ENCODE assay signal across 9 mouse cellular contexts in genomic region chr5:64648492-64648891, GRCm38 (mm10).
A peak's percentile ranks its signal among the peaks of the same experiment; 100 is the strongest.
DNase-seq lines count a peak whose midpoint lies in the region; ATAC-seq and TF ChIP-seq lines count a peak whose summit lies in the region.
"Had no signal": no experiment of that assay in that cellular context is flagged by ENCODE, and none has a peak within 500 bp of the region (broad histone marks: within the 10 kb centered on the region; RNA-seq: fewer than 3 reads in every experiment).

No protein-coding gene starts in this region.

- no peak for TF ChIP-seq EP300 in lung, postnatal 0 days (IDR thresholded peaks at IDR 0.05)
- no peak for TF ChIP-seq EP300 in stomach, postnatal 0 days (optimal IDR thresholded peaks at IDR 0.05)

- no peaks in the 10 kb centered on the region for H3K9me3 ChIP-seq in lung, postnatal 0 days (ENCODE audit: low read length)
- no peaks in the 10 kb centered on the region for H3K9me3 ChIP-seq in stomach, postnatal 0 days (ENCODE audit: control insufficient read depth, low read length)

- no peak overlapping the region for H3K4me3 ChIP-seq in kidney, adult 2 months (ENCODE audit: insufficient read depth, low read depth, low read length)
- no peak overlapping the region for H3K4me3 ChIP-seq in lung, postnatal 0 days (ENCODE audit: low read depth, low read length)
- H3K4me3 ChIP-seq in stomach, postnatal 0 days (ENCODE audit: low read depth, low read length): no peak overlapping the region

- no peak overlapping the region for H3K27ac ChIP-seq in kidney, adult 2 months (ENCODE audit: insufficient read depth, low read depth, low read length)
- no peak overlapping the region for H3K27ac ChIP-seq in lung, postnatal 0 days (ENCODE audit: low read length)
- peak overlapping the region; percentile 13 for H3K27ac ChIP-seq in stomach, postnatal 0 days (replicated peaks)

- 35% methylated on average over 8 of the region's 8 CpGs for WGBS in kidney, adult 2 months
- 7% methylated on average over 8 of the region's 8 CpGs for WGBS in lung, postnatal 0 days
- WGBS in stomach, postnatal 0 days: 19% methylated on average over 8 of the region's 8 CpGs

- 0 out of 2 replicates have a peak overlapping the region, but pooled peaks have one; percentile 11 for H3K4me2 ChIP-seq in lung, postnatal 0 days (replicated peaks; ENCODE audit: low read depth, low read length)
- H3K4me2 ChIP-seq in stomach, postnatal 0 days (replicated peaks; ENCODE audit: low read depth): no peak overlapping the region

- intact Hi-C loops in left cerebral cortex, postnatal 4 days (cut with DNase I): loop anchor here (5.0 kb wide), 1 partner anchor 154 kb away; the partner anchor contains the start of gene Klf3

- no peak for TF ChIP-seq POLR2A in kidney, adult 2 months (IDR thresholded peaks at IDR 0.05; ENCODE audit: low read depth, low read length)

- H3K4me1 ChIP-seq in kidney, adult 2 months (ENCODE audit: control insufficient read depth, insufficient read depth, low read length): 0 out of 2 replicates have a peak, but pooled peaks cover 2% of the 10 kb centered on the region
- H3K4me1 ChIP-seq in lung, postnatal 0 days (ENCODE audit: insufficient read depth, low read depth, low read length): peaks cover 5% of the 10 kb centered on the region; the same call in 1 of the 2 replicates
- no peaks in the 10 kb centered on the region; the same call in none of the 2 replicates for H3K4me1 ChIP-seq in stomach, postnatal 0 days (replicated peaks; ENCODE audit: control insufficient read depth, insufficient read depth)

- H3K27me3 ChIP-seq in kidney, adult 2 months (replicated peaks; ENCODE audit: control insufficient read depth, insufficient read depth, low read length): no peaks in the 10 kb centered on the region
- H3K27me3 ChIP-seq in lung, postnatal 0 days (replicated peaks; ENCODE audit: insufficient read depth, low read length): no peaks in the 10 kb centered on the region
- no peaks in the 10 kb centered on the region for H3K27me3 ChIP-seq in stomach, postnatal 0 days (ENCODE audit: control insufficient read depth, insufficient read depth, low read length)

- no peak for TF ChIP-seq CTCF in kidney, adult 2 months (conservative IDR thresholded peaks at IDR 0.05; ENCODE audit: insufficient read depth, insufficient read length, low read depth, low read length)
- TF ChIP-seq CTCF in lung, postnatal 0 days (IDR thresholded peaks at IDR 0.05): no peak
- TF ChIP-seq CTCF in stomach, postnatal 0 days (IDR thresholded peaks at IDR 0.05; ENCODE audit: low read depth): no peak

- DNase-seq in left cerebral cortex, postnatal 4 days: peak; percentile 31
- no peak for DNase-seq in left cerebral cortex, adult 8-10 months (ENCODE audit: low spot score in 2 of 2)
- peak; percentile 22 to 40 for DNase-seq in heart, adult 18-20 months
- DNase-seq in kidney, adult 2 months: peak; percentile 62
- peak; percentile 53 for DNase-seq in lung, postnatal 0 days (ENCODE audit: low spot score)
- no peak for DNase-seq in stomach, postnatal 0 days (ENCODE audit: low spot score)
- DNase-seq in urinary bladder, postnatal 36 days (ENCODE audit: low spot score in 2 of 2): no peak
- DNase-seq in testis, postnatal 10 days (ENCODE audit: low spot score): no peak

- H3K36me3 ChIP-seq in kidney, adult 2 months (ENCODE audit: control insufficient read depth, insufficient read depth, low read length): no peaks in the 10 kb centered on the region
- no peaks in the 10 kb centered on the region for H3K36me3 ChIP-seq in lung, postnatal 0 days (ENCODE audit: insufficient read depth, low read length)
- H3K36me3 ChIP-seq in stomach, postnatal 0 days (ENCODE audit: control insufficient read depth, insufficient read depth, low read length): no peaks in the 10 kb centered on the region
- H3K36me3 ChIP-seq: G1E had no signal

- 0 out of 2 replicates have a peak overlapping the region, but pooled peaks have one; percentile 12 for H3K9ac ChIP-seq in lung, postnatal 0 days (replicated peaks; ENCODE audit: low read depth)
- H3K9ac ChIP-seq in stomach, postnatal 0 days (ENCODE audit: low read length): no peak overlapping the region

- peak; percentile 58; the same call in 1 of the 2 replicates for ATAC-seq in lung, postnatal 0 days
- ATAC-seq in stomach, postnatal 0 days (ENCODE audit: low FRiP score, low TSS enrichment): no peak

Comparison
In these comparisons a context has a peak if more than half of its experiments do, and no peak if none do; other contexts are left out.
1. DNase-seq: peak in left cerebral cortex, postnatal 4 days (single experiment), heart, adult 18-20 months (2 of 2), kidney, adult 2 months (single experiment) and lung, postnatal 0 days (single experiment); none in left cerebral cortex, adult 8-10 months (0 of 2), stomach, postnatal 0 days (single experiment), urinary bladder, postnatal 36 days (0 of 2) and testis, postnatal 10 days (single experiment).